Mouse (Mus musculus): Measurements from ENCODE around the gene Chd9.

The Chd9 gene

GRCm38 (mm10) chr8:90828181-90828986 is at the start of gene Chd9:
Chd9 (plus strand) TSS chr8:90828352.
- peak; percentile 99 for DNase-seq (ENCODE audit: low read depth, low spot score)

- DNase-seq (ENCODE audit: low read depth, low spot score) = no peak
These were observed 36.5 kb upstream of the Chd9 start for GRCm38 (mm10) chr8:90791616-90792015.

DNA sequence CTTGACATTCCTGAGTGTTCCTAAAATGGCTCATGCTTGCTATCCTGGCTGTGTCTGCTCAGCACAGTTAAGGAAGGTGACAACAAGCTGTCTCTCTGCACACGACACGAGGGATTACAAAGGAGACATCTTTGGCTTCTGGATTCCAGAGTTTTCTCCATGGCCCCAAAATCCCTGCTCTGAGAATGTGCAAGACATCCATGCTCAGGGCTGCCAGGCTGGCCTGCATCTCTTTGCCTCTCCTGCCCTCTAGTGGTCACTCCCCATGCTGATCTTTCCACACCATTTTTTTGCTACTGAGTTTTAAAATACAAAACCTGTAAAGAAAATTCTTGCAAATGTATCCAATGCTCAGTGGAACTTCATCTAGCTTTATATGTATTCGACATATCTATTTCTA is 34.4 kb upstream of the Chd9 start:
- peak; percentile 78 for DNase-seq (ENCODE audit: low read depth, low spot score)

- peak; percentile 89 for DNase-seq (ENCODE audit: low read depth, low spot score)
These were observed 32.9 kb upstream of the Chd9 start for GRCm38 (mm10) chr8:90794990-90795861.

DNA sequence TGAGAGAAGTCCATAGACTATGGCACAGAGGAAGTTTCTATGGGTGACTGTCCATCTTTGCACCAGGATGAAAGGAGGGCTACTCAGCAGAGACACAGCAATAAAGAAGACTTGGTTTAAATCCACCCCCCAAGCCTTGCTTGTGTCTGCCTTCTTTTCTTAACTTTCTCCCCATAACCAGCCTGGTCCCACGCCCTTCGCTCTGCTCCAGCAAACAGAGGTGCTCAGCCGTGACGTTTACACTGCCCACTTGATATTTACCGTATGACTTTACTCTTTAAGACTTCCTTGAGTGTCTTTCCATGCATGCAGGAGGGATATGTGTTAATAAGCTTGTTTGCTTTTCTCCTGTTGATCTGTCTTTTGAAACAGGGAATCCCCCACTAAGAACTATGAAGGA is 28.7 kb upstream of the Chd9 start:
- no peak for DNase-seq (ENCODE audit: low read depth, low spot score)

DNA sequence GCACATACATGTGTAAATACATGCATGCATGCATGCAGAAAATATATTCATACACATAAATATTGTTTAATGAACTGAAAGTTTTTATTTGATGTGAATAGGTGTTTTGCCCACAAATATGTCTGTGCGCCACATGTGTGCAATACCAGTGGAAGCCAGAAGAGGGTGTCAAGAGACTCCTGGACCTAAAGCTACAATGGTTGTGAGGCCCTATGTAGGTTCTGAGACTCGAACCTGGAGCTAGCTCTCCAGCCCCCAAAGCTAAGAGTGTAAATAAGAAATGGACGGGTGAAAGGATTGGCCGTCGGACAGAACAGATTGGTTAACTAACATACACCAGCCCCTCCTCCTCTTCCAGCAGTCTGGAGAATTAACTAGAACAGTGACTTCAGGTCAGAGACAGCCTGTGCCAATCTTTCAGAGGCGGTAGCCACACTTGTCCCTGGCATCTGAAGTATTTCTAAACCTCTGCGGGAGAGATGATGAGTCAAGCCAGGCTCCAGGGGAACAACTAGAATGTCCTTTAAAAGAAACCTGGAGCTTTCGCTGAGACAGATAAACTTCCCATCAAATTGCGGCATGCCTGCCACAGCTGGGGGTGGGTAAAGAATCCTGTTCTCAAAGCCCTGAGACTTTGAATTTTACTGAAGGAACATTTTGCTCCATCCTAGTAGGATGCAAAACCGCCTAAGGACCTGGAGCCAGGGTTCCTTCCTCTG is 14.4 kb upstream of the Chd9 start:
- DNase-seq (ENCODE audit: low read depth, low spot score) = peak; percentile 85

DNA sequence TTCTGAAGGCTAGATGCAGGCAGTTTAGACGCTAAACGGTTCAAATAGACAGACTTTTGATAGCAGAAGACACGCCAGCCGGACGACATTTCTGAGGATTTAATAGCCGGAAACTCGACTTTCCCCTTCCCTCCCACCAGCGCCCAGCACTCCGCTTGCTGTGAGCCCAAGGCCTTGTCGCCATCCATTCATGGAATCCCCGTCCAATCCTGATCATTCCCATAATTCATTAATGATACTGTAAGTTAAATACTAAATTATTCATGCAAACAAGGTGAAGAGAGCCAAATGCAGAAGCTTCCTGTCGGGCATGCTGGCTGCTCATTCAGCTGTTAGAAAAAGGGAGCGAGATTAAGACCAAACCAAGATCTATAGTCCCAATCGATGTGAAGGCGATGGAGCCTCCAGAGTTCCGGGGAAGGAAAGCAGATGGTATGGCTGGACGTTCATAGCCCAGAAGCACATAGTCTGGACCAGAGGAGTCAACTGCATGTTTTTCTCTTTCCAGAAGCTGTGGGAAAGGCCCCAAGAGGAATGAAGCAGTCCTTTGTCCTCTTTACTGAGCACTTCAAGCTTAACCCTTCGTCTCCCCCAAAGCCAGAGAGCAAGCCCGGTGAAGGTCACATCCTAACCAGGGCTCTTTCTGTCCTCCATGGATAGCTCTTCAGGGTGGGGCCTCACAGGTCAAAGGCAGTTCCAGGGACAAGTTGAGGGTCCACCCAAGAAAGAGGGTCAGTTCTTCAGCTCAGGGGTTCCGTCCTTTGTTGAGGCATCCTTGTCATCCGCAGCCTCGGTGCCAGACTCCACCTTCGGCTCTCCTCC is 11.9 kb upstream of the Chd9 start:
- DNase-seq (ENCODE audit: low read depth, low spot score) = no peak

DNA sequence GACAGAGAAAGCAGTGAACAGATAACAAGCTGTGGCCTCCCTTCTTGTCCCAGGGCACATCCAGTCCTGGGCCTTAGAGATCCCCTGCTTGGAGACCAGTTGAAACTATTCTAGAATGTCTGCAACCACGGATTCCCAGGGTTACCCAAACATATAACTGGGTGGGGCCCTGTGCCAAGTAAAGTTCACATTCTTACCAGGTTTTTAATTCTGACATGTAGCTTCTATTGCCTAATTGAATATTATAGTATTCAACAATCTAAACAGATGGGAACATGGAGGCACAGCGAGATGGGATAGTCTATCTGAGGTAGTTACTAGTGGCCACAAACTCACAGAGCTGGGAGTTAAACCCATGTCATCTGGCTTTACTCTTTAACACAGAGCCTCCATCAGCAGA is 10.9 kb upstream of the Chd9 start, which contains the start of gene Gm19935:
Gm19935 (minus strand) TSS at position 101 of the 400 bp plus-strand sequence.
- no peak for DNase-seq (ENCODE audit: low read depth, low spot score)

GRCm38 (mm10) chr8:90819561-90820320 is 8.4 kb upstream of the Chd9 start:
- DNase-seq (ENCODE audit: low read depth, low spot score) = no peak

DNA sequence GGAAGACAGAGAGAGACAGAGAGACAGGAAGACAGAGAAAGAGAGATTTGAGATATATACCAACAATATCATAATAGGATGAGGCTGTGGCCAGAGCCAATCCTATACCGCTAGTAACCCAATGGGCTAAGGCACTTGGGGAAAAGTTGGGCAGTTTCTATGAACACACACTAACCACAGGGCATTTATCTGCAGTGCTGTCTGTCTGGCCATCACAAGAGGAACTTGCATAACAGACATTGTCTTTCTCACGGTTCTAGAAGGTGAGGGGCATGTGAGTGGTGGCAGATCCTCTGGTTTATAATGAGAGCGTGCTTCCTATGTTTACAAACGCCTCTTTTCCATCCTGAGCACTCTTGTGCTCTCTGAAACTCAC is 7.8 kb upstream of the Chd9 start:
- no peak for DNase-seq (ENCODE audit: low read depth, low spot score)

DNA sequence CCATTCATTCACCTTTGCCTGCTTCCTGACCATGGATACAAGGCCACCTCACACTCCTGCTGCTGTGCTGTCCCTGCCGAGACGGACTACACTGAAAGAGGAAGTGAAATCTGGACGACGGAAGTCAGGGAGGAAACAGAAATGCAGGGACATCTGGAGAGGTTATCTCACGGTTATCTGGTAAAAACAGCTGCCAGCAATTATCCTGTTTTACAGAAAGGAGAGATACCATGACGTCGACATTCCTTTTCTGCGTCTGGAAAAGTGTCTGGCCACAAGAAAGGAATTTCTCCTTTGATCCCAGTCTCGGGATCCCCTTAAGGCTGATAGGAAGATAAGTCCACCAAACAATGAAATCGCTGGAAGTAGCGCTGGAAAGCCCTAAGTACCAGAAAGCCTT is 5.7 kb upstream of the Chd9 start:
- no peak for DNase-seq (ENCODE audit: low read depth, low spot score)

DNA sequence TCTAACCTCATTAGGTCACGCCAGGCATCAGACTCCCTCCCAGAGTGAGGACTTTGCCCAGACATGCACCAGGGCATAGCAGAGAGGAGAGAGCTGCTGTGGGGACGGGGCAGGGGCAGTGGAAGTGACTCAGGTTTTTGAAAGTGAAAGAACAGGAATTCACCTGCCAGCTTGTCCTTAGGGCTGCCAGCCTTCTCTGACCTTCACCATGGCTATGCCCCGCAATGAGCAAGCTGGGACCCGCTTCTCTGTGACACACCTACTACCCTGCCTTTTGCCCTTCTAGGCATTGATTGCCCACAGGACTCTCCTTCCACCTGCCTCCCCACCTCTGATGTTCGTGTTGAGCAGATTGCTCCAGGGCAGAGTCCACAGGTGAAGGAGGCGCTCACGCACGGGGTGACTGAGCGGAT is 2.7 kb upstream of the Chd9 start:
- peak; percentile 83 for DNase-seq (ENCODE audit: low read depth, low spot score)

- peak; percentile 77 for DNase-seq (ENCODE audit: low read depth, low spot score)
These were observed 1.0 kb downstream of the Chd9 start for GRCm38 (mm10) chr8:90828987-90829740.

DNA sequence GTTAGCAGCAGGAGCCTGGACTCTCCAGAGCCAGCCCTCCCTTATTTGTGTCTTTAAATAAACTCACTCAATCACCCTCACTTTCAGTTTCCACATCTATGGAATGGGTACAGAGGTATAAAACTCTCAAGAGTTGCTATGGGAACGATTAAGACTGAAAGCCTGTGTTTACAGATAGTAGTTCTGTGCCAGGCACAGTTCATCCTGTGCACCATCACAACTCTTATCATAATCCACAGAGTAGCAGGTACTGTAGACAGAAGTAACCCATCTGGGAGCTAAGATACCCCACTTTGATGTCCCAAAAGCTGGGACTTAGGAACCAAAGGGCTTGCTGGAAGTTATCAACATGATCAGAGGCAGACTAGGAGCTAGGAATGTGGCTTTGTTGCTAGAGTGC is 1.7 kb downstream of the Chd9 start:
- no peak for DNase-seq (ENCODE audit: low read depth, low spot score)

DNA sequence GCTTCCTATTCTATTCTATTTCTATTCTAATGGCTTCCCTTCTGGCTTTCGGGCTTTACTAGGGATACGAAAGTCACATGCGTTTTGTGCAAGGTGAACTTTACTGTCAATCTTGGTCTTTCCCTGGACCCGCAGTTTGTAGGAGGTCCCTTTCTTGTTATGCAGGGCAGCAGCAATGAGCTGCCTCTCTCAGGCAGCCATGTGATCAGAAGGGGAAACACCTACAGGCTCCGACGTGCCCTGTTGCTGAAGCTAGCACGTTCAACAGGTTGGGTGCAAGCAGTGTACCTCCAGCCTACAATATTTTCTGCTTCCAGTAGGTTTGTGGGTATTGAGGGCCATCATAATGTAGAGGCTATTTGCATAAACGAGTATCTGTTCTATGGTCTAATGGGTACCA is 2.8 kb downstream of the Chd9 start:
- DNase-seq (ENCODE audit: low read depth, low spot score) = peak; percentile 84

- peak; percentile 83 for DNase-seq (ENCODE audit: low read depth, low spot score)
These were observed 4.6 kb downstream of the Chd9 start for GRCm38 (mm10) chr8:90832576-90833289.

DNA sequence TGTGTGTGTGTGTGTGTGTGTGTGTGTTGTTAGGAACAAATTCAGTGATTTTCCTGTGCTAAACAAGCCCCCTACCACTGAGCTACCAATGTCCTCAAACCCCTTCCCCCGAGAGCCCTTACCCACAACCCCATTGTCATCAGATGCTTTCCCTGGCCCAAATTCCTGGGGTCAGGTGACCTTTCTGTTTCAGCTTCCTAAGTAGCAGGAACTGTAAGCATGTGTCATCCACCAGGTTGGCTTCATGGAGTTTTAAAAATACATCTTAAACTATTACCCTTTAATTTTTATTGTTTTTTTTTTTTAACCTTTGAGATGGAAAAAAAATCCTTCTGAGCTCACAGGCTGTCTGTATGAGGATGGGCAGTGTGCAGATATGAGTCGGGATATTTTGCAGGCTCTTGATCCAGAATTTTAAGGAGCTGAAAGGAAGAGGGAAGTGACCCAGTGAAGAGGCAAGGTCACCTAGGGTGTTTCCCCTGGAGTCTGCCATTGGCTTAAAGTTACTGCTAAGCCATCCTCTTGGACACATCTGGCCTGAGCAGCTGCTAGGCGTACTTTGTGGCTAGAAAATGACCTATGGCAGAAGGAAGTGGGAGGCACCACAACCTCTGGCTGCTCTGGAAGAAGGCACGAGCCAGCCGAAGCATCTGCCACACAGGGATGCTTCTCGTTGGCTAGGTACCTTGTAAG is 5.6 kb downstream of the Chd9 start:
- DNase-seq (ENCODE audit: low read depth, low spot score) = no peak

DNA sequence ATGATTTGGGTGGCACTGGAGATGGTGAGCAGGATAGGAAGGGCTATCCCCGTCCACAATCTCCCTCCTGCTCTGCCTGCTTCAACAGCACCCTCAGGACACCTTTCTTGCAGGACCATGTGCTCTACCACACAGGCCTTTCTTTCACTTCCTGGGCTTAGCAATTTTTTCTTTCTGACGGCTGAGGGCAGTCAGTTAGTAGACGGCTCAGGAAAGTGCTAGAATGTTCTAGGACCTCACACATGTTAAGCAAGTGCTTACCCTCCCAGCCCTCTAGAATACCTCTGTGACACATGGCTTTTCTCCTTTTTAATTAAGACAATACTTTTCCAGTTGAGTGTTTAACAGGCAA is 6.1 kb downstream of the Chd9 start:
- no peak for DNase-seq (ENCODE audit: low read depth, low spot score)

DNA sequence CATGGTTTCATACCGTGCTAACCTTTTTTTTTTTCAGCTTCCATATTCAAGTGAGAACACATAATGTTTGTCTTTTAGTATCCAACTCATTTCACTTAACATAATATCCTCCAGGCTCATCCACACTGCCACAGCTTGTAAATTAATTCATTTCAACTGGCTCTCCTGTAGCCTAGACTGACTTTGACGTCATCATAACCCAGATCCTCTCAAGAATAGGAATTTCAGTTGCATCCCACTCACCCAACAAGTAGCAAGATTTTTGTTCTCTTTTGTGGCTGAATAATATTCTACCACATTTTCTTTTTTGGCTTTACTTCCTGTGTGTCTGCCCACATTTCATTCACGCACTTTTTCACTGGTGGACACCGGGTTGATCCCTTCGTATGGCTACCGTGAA is 9.3 kb downstream of the Chd9 start:
- DNase-seq (ENCODE audit: low read depth, low spot score) = no peak

Data from ES-CJ7 (cell line).